Mouse (Mus musculus) forebrain, embryonic 15.5 days (tissue): ENCODE measurements at regions not wholly inside any gene's neighbourhood (a gene's known extent, or its start where the extent isn't known, plus 50 kb on each side); places are given as distances from the start of the nearest gene placed in this dataset.

Experiments used
- ATAC-seq: fragments of 200-750 bp; cut with Nextera tagmentation; replicated peaks from 2 replicates; pipeline ENCODE4 v1.8.0; 2017; ENCODE audit warnings: mild to moderate bottlenecking, moderate TSS enrichment, moderate library complexity
- H3K27ac ChIP-seq: fragments of 300-500 bp; sonication (generic); replicated peaks from 2 replicates; pipeline ENCODE4 v1.5.1; 2015; ENCODE audit warnings: mild to moderate bottlenecking, inconsistent platforms
- H3K27me3 ChIP-seq: fragments of 300-500 bp; sonication (generic); 2 replicates; pipeline ENCODE4 v1.6.1; 2015; ENCODE audit warnings: inconsistent platforms
- H3K36me3 ChIP-seq: fragments of 300-500 bp; sonication (generic); 2 replicates; pipeline ENCODE4 v1.6.1; 2015; ENCODE audit warnings: mild to moderate bottlenecking, inconsistent platforms
- H3K4me1 ChIP-seq: fragments of 300-500 bp; sonication (generic); 2 replicates; pipeline ENCODE4 v1.6.1; 2015; ENCODE audit warnings: inconsistent platforms
- H3K4me2 ChIP-seq: fragments of 300-500 bp; sonication (generic); replicated peaks from 2 replicates; pipeline ENCODE4 v1.6.1; 2015; ENCODE audit warnings: mild to moderate bottlenecking, inconsistent platforms
- H3K4me3 ChIP-seq: fragments of 300-500 bp; sonication (generic); 2 replicates; pipeline ENCODE4 v1.5.1; 2015; ENCODE audit warnings: mild to moderate bottlenecking, inconsistent platforms
- H3K9ac ChIP-seq: fragments of 300-500 bp; sonication (generic); replicated peaks from 2 replicates; pipeline ENCODE4 v1.6.1; 2015; ENCODE audit warnings: mild to moderate bottlenecking, inconsistent platforms
- H3K9me3 ChIP-seq: fragments of 300-500 bp; sonication (generic); 2 replicates; pipeline ENCODE4 v1.6.1; 2016; ENCODE audit warnings: inconsistent platforms
- WGBS: fragments of 180-500 bp; shearing (Covaris S2); methylation state at CpG from one replicate; pipeline ENCODE4 v1.1.7; 2015; ENCODE audit warnings: mixed read lengths; 5-methylcytosine and 5-hydroxymethylcytosine counted together

DNA sequence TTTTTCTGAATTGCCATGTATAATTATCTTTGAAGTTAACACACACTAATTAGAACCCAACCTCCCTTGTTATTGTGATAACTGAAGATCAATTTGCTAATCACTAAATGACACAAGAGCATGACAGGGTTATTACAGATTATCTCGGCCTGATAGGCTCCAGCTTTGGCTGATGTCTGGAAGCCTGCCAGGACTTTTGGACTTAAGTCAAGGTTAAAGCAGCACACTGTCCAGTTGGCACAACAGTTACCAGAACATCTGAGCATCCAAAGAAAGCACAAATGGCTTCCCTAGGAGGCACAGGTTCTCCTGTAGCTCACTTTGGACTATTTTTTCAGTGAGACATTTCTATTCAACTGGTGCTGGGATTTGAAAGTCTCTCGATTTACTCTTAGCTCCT, 475.0 kb upstream of the A730009L09Rik start:
- Histone ChIP-seq H3K9me3 (no peaks in the 10 kb centered on the region), H3K4me3 (no peak overlapping the region), H3K4me1 (peaks cover 12% of the 10 kb centered on the region), H3K27ac (no peak overlapping the region), H3K9ac (no peak overlapping the region), H3K4me2 (no peak overlapping the region), H3K27me3 (no peaks in the 10 kb centered on the region), H3K36me3 (no peaks in the 10 kb centered on the region)
- no peak for ATAC-seq
- WGBS, result 44% methylated on average over 2 of the region's 2 CpGs

GRCm38 (mm10) chr16:84042010-84042449, 472.9 kb upstream of the A730009L09Rik start:
- no peaks in the 10 kb centered on the region for H3K36me3 ChIP-seq
- no peaks in the 10 kb centered on the region for H3K9me3 ChIP-seq
- H3K27me3 ChIP-seq, result no peaks in the 10 kb centered on the region
- H3K9ac ChIP-seq, result no peak overlapping the region
- H3K4me3 ChIP-seq, result no peak overlapping the region
- peak overlapping the region; percentile 33; the same call in 1 of the 2 replicates for H3K27ac ChIP-seq
- peaks cover 12% of the 10 kb centered on the region for H3K4me1 ChIP-seq
- peak; percentile 96 for ATAC-seq
- 0 out of 2 replicates have a peak overlapping the region, but pooled peaks have one; percentile 17 for H3K4me2 ChIP-seq
- WGBS, result 29% methylated on average over 4 of the region's 4 CpGs

DNA sequence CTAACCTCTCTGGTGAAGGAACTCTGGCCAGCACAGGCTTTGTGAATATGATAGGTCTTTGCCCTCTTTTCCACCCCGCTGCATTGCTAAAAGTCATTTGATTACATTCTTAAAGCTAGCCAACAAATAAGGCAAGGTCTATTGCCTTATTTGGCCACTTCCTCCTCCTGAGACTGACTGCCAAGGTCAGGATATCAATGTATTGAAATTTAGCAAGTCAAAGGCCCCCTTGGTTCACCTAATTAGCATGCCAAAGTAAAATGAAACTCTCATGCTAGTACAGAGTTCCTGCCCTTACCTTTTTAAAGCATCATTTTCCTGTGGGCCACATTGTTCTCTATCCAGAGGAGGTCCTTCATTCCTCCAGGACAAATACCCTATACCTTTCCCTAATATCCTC, 469.6 kb upstream of the A730009L09Rik start:
- no peaks in the 10 kb centered on the region for H3K27me3 ChIP-seq
- WGBS, result 95% methylated on average over 1 of the region's 1 CpGs
- no peaks in the 10 kb centered on the region for H3K9me3 ChIP-seq
- H3K4me1 ChIP-seq, result peaks cover 8% of the 10 kb centered on the region
- no peak overlapping the region for H3K4me2 ChIP-seq
- no peak for ATAC-seq
- H3K27ac ChIP-seq, result no peak overlapping the region
- H3K4me3 ChIP-seq, result no peak overlapping the region
- no peaks in the 10 kb centered on the region for H3K36me3 ChIP-seq
- no peak overlapping the region for H3K9ac ChIP-seq
